Mouse (Mus musculus) right cerebral cortex, adult 18-20 months (tissue): ENCODE data around the gene Dguok.

Experiments
- DNase-seq: peaks from one replicate; pipeline ENCODE4 v3.0.0; 2022; ENCODE audit warnings: mixed read lengths

The Dguok gene

DNA sequence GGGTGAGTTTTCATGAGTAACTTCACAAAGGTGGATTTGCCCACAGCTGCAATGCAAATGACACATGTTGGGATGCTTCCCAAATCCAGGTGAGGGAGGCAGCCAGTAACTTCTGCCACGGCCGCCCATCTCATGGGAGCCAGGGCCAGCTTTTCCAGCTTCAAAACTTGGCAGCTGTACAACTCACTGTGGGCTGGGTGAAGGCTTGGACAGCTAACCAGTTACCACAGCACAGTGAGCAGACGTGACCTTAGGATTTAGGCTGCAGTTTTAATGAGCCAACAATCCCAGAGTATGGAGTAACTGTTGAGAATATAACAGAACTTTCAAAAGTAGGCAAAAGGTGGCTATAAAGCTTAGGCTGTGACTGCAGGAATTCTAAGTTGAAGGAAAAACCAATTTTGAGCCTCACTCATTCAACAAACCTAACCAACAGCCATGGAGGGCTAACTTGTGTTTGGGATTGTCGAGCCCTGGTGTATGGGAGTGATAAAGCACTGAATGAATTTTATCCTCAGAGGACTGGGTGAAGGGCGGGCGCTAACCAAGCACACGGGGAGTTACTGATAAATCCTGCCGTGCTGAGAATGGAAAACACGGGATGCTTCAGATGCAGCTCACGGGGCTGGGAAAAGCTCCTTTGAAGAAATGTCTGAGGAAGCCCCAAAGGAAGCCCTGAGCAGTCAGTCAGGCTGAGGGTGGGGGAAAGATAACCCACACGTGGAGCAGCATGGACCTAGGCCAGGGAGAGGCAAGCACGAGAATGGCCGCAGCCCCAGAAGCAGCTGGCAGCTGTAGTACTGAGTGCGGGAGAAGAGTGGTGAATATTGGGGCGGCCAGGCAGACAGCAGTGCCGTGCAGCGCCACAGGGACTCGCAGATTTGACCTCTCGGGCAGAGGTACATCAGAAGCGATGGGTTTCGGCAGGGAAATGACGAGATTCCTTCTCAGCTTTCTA, 9.7 kb downstream of the Dguok start:
- DNase-seq, result no peak

DNA sequence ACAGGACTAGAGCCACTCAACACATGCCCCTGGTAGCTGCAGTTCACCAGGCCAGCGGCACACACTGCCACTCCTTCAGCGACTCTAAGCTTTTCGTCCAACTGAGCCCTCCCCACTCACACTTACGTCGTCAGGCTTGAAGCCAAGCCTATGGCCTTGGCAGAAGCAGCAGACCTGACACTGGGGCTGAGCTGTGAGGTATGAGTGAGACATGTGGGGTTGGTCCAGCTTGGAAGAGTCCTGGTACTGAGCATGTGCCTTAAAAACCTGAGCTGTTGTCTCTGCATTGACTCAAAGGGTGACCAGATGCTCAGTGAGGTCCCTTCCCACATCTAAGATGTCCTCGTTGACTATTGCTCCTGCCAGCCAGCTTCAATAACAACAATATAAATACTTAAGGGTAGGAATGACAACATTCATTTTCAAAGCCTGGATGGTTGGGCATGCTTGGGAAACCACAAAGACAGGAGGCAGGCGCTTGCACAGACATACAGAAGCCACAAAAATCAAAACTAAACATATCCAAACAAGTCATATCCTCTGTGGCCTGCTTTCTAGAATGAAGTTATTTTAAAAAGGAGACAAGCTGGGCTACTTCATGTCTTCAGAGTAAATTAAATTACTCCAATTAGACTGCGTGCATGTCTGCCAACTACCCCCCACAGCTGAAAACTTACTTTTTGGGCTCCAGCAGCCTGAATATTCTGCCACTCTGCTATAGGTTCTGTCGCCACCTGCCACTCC, 10.6 kb downstream of the Dguok start:
- DNase-seq, result no peak

DNA sequence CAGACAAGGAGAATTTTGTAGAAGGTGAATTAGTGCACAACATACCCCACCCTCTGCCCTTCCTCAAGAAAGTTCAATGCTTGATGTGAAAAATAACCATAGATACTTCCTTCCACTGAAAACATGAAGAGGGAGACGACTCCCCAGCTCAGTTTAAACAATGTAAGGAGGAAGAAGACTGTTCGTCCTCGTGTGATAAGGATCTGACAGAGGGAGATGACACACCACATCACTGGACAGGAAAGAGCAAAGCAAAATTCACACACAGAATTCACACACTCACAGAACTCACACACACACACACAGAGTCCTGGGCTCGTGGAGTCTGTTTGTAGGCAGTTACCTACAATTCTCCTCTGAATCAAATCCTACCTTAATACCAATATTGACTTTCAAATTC, 16.1 kb downstream of the Dguok start:
- DNase-seq, result no peak

DNA sequence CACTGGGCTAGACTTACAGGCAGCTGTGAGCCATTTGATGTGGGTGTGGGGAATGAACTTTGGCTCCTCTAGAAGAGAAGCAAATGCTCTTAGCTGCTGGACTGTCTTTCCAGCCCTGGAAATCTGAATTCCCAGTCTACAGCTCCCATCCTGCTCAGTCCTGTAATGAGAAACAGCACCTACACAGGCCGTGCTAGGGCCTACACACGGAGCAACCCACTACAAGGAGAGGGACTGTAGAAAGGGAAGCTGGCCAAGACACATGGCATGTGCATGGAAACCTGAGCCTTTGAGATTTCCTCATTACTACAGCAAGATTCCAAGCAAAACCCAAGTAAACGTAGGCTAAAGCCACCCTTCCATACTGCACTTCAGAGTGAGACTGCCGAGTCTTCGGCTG, 18.6 kb downstream of the Dguok start:
- DNase-seq, result no peak

DNA sequence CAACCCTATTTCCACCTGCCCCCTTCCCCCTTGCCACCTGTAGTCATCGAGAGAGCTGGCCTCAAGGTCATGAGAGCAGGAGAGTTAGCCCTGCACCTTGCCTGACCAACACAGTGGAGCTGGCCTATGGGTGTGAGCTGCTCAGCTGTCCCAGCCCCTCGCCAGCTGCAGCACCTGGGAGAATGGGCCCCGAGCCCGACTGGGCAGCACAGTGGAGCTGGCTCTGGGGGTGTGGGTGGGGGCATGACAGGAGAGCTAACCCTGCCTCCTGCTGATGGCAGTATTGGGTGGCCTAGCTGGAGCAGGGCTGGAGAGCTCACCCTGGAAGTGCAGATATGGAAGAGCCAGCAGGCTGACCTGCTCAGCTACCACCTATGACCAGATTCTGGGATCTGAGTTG, 19.5 kb downstream of the Dguok start:
- no peak for DNase-seq

DNA sequence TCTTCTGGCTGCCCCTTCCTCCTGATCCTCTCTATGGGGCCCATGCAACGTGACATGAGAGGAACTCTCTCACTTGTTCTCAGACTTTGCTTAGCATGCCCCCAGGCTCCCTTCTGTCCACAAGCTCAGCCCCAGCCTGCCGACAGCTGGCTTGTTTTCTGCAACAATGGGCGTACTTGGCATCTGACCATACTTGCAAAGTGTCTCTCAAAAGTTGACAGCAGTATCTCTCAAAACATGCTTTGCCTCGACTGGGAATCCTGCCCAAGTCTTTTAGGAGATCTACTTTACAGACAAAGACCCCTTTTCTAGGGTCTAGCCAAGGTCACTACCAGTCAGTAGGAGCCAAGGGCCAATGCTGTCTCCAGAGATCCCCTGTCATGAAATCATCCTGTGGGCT, 20.9 kb downstream of the Dguok start:
- DNase-seq, result no peak

DNA sequence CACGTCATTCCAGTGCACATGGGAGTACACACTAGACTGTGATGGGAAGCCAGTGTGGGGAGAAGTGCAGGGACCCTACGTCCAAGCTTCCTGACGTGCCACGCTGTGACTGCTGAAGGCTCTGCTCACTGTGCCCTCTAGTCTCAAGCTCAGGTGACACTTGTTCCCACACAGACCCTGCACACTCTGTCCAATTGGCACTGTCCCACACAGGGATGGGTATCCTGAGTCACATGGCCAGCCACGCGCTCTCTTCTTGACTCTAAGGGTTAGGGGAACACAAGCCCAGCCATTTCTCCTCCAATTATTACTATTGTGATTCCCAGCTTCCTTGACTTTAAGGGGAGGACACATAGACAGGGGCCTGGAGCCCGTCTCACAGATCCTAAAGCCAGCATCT, 23.0 kb downstream of the Dguok start:
- DNase-seq, result no peak

DNA sequence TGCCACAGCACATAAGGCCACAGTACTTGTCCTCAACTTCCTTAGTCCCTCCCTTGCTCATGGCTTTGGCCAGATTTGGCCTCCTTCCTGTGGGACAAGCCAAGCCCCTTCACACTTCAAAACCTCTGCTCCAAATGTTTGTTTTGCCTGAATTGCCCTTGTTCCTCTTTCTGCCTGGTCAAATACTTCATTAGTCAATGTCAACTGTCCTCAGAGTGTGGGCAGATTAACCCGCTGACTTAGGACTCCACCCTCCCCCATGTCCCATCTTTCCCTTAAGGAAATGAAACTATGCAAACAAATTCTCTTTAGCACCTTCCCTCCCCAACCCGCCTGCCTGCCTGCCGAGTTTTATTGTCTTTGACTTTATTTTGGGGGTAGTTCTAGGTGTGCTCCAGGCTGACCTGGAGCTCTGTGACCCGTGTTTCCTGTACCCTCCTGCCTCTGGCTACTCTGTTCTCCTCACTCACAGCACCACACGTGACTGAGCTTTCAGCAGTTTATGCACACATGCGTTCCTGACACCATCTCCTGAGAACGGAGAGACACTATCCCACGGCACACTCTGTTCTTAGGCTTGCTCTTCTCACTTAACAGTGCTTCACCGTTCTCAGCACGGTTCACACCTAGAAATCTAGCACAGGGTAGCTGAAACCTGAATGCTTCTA, 24.2 kb downstream of the Dguok start:
- DNase-seq, result no peak

DNA sequence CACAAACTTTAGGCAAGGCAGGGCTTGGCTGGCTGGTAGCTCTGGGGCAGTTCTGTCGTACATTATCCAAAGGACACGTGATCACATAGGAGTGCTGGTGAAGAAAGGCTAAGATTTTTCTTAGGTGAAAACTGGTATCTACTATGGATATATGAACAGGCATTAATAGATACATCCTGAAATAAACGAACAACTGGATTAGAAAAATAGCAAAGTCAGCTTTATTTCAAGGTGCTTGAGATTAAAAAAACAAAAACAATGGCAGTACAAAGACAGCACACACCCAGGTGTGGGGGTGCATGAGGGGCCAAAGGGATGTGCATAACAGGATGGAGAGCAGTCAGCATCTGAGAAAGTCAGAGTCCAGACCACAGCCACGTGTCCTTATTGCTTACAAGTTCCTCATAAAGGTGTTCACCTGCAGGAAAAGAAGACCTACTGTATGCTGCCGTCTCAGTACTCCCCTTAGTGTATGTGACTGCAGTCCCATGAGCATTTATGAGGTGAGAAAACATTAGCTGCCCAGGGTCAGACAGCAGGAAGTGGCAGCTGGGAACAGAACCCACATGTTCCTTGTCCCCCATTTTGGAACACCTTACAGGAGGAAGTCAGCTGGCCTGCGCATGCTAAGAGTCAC, 26.6 kb downstream of the Dguok start:
- DNase-seq, result no peak

DNA sequence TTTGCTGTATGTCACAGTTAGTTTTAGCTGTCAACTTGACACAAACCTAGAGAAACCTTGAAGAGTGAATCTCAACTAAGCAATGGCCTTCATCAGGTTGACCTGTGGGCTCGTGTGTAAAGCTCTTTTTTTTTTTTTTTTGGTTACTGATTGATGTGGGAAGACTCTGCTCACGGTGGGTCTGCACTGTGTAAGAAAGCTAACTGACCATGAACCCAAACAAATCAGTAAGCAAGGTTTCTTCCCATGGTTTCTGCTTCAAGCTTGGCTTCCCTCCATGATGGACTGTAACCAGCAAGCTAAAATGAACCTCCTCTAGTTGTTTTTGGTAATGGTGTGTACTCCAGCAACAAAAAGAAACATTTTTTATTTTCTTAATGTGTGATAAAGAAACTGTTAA, 27.6 kb downstream of the Dguok start:
- DNase-seq, result no peak

DNA sequence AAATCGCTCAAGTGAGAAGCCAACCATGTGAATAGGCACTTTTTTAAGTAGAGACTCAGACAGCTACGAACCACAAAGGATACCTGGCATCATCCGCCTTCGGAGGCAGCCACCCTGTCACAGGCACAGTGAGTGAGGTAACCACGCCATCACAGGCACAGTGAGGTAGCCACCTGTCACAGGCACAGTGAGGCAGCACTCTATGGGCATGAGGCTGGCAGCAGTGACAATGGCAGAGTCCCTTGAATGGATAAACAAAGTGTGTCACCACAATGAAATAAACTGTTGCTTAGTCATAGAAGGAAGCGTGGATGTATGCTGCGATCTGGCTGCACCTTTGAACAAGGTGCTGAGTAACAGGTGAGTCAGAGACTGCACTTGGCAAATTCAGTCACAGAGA, 28.1 kb downstream of the Dguok start:
- no peak for DNase-seq

DNA sequence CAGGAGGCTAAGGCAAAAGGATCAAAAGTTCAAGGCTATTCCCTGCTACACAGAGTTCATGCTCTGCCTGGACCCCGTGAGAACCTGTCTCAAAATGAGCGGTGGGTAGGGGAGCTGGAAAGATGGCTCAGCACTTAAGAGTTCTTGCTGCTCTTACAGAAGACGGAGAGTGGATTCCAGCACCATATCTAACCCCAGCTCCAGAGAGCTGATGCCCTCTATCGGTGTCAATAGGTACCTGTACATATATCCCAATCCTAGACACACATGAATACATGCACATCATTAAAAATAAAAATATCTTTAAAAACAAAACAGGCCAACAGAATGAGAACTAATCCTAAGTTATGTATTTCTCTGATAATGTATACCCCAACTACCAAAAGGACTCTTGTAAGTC, 28.6 kb downstream of the Dguok start:
- no peak for DNase-seq

DNA sequence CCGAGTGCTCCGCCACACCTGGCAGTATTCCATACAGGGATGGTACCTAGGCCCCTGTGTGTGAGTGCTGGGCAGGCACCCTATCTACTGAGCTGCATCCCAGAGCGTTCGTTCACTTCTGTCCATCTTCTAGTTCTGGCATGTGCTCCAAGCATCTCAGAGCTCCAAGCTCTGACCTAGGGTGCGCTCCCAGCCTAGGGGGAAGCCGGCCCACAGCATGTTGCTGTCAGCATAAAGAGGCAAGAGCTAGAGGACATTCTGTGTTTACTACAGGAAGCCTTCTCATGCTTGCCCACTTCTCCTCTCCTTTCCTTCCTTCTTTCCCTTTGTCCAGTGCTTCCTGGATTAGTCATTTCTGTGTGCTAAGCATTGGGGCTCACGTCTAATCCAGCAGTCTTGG, 31.3 kb downstream of the Dguok start:
- DNase-seq, result no peak

DNA sequence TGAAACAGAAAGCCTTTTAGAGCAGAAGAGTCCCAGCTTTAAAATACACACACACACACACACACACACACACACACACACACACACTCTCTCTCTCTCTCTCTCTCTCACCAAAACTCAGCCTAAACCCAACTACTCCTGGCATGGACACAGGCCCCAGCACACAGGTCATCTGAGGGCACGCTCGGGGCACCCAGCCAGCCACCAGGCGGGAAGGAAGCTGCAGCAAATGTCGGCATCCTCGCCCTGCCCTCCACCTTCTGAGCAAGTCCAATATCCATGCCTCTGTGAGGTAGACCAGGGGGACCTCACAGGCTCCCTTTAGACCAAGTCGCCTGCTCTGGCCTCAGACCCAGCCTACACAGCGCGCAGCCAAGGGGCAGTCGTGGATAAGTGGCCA, 33.5 kb downstream of the Dguok start:
- DNase-seq, result no peak

DNA sequence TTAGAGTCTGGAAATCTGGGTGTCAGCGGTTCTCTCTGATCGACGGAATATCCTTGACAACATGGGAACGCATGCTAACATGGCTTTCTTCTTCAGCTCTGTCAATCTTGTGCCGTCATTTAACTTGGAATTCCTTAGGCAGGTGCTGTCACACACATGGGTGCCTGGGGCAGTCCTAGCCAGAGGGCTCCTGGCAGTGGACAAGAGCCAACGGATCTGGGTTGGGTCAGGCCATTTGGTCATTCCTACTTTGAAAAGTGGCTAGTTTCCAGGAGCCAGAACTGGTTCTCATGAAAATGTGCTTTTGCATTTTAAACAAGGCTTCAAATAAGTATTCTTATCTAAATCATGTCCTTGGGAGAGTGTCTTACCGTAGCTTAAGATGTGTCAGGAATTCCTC, 35.0 kb downstream of the Dguok start:
- no peak for DNase-seq

DNA sequence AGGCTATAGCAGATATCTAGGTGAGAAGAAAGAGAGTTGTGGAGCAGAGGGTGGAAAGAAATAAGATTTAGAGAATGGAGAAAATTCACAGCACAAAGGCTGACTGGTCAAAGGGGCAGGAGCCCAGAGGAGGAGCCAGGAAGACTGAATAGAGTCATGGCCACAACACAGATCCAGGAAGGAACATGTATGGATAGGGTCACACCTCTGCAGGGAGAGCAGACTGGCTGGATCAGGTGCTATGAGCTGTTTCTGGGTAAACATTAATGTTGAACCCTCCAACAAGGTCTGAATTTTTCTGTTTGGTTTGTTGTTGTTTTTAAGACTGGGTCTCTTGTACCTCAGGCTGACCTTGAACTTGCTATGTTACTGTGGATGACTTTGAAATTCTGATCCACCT, 42.8 kb downstream of the Dguok start:
- DNase-seq, result no peak

DNA sequence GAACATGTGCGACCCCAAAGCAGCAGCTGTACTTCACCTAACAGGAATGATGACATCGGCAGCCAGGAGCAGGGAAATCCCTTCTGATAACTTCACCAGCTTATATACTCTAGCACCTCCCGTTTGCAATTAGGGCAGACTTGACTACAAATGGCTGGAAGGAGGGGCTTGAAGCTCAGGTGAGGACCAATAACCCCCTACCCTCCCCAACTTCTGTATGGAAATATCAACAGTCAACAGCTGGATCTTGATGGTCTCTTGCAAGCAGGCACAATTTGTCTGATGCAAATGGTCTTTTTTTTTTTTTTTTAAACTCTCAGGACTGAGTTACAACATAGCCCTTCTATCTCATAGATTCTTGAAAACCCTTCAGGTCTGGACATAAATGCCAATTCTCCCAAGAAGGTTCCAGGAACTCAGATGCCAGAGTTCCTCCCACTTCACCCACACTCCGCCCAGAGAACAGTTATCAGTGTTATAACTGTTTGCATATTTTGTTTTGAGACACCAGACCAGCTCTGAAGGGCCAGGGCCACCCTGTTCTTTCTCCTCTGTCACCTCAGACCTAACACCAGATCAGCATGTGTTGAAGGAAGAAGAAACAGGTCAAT, 47.6 kb downstream of the Dguok start, which contains the start of gene Tet3:
Gene Tet3 (minus strand): TSS at position 51 of the 611 bp plus-strand sequence.
- DNase-seq, result no peak

DNA sequence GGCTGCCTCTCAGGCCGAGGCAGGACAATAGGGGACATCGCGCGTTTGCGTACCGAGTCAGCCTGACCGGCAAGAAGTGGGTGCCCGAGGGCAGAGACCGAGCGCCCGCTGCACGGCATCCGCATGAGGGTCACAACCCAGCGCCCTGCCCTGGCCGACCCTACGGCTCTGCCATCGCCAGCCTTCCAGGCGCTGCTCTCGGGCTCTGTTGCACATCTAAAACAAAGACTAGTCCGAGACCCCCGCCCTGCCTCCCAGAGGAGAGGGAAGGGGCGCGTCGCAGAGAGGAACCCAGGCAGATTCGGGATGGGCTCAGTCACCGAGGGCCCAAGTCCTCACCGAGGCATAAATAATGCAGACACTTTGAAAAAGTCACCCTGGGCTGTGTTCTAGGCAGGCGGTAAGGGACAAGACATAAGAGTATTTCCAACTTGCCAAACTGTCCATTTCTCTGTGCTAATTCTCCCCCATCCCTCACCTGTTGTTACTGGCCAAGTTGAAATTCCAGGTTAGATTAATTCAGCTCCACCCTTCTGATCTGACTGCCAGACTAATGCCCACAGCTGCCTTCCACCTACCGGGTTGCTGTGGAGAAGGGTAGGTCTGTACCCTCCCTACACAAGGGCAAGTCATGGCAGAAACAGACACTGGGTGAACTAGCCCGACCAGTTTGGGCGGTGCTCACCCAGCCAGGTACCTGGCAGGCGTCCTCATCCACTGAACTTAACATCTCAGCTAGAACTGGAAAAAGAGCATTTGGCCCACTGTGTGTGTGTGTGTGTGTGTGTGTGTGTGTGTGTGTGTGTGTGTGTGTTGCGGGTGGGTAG, 49.6 kb downstream of the Dguok start:
- DNase-seq, result no peak

DNA sequence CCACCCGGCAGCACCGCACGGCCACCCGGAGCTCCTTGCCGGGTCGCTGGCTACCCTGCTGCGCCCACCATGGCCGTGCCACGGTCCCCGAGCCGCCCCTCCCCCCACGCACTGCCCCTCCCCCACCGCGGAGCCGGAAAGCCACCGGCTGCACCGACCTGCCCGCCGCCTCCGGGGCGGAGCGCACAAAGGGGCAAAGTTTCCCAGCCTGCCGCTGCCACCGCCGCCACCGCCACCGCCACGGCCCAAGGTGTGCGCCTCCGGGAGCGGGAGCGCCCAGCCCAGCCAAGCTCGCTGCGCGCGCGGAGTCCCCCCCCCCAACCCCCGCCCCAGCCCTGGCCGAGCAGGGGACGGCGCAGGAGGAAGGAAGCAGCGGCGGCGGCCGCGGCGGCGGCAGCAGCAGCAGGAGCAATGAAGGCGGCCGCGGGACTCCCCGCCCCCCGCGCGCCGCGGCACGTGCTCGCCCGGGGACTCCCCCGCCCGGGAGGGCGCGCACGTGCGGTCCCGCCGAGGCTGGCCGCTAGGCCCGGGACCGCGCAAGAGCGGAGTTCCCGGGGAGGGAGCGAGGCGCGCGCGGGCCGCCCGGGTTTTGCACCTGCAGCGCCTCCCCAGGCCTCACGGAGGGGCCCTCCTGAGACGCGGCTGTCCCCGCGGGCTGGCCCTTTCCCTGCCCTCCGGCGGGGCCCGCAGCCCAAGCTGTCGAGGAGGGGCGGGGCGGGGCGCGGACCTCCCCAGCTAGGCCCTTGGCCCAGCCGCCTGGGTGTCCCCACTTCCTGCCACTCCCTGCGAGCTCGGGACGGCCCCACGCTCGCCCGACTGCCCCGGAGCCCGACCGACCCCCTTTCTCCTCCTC, 50.4 kb downstream of the Dguok start:
- peak; percentile 50 for DNase-seq

DNA sequence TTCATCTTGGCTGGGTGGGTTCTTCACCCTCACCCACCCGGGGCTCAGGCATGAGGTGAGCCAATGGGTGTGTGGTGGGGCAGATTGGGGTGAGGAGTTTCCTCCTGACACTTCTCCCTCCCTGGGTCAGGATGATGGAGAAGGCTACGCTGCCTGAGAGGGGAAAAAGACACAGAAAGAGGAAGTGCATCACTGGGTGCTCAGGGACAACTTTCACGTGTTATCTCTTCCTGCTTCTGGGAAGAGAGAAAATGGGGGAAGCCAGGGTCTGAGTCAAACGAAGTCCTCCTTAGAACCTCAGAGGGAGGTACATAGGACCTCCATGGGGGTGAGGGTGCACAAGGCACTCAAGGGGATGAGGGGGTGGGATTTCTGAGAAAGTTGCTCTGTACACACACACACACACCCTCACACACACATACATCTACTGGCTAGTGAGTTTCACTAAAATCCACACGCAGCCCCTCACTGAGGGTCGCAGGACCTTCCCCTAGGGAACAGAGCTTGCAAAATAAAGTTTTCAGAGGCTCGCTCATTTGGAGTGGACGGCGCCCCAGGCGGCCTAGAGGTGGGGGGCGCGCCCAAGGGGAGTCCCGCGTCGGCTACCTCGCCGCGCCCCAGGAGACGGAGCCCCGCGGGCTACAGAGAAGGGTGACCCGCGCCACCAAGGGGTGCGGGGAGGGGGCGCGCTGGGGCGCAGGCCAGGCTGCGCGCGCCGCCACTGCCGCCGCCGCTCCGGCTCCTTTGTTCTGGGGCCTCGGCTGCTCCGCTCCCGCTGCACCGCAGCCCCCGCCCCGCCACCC, 51.2 kb downstream of the Dguok start:
- no peak for DNase-seq
